Mouse (Mus musculus): ENCODE results near the gene Lrrc71. TPM values are rescaled to one million over a fixed set of nuclear protein-coding genes. Genes with fewer than 3 reads are reported as not detected.

The Lrrc71 gene
- polyA plus RNA-seq, 1 experiment from 2014 or later, result 0.52 TPM

GRCm38 (mm10) chr3:87783282-87784023, 35.0 kb upstream of the Lrrc71 start:
- 80% methylated on average over 25 of the region's 25 CpGs for WGBS

GRCm38 (mm10) chr3:87779086-87779485, 30.7 kb upstream of the Lrrc71 start:
- no peak for ATAC-seq (ENCODE audit: low read depth)
- H3K4me2 ChIP-seq (ENCODE audit: low read depth, low read length), result no peak overlapping the region
- no peaks in the 10 kb centered on the region for H3K36me3 ChIP-seq (ENCODE audit: control insufficient read depth, insufficient read depth, low read length)
- H3K9me3 ChIP-seq (ENCODE audit: control insufficient read depth, low read length), result no peaks in the 10 kb centered on the region
- H3K27ac ChIP-seq (ENCODE audit: low read depth, low read length), result no peak overlapping the region
- WGBS, result 51% methylated on average over 2 of the region's 2 CpGs
- H3K4me1 ChIP-seq (ENCODE audit: control insufficient read depth, insufficient read depth, low read length), result peaks cover 7% of the 10 kb centered on the region; the same call in 1 of the 2 replicates
- no peak overlapping the region for H3K9ac ChIP-seq (replicated peaks; ENCODE audit: low read depth, low read length)
- no peaks in the 10 kb centered on the region for H3K27me3 ChIP-seq (ENCODE audit: control insufficient read depth, insufficient read depth, low read length)
- H3K4me3 ChIP-seq (ENCODE audit: low read depth, low read length), result no peak overlapping the region

More at GRCm38 (mm10) chr3:87783282-87784023, 35.0 kb upstream of the Lrrc71 start:
- Histone ChIP-seq H3K27ac (ENCODE audit: low read depth, low read length) (no peak overlapping the region), H3K4me3 (ENCODE audit: low read depth, low read length) (no peak overlapping the region), H3K36me3 (ENCODE audit: control insufficient read depth, insufficient read depth, low read length) (no peaks in the 10 kb centered on the region), H3K4me2 (ENCODE audit: low read depth, low read length) (no peak overlapping the region), H3K27me3 (ENCODE audit: control insufficient read depth, insufficient read depth, low read length) (no peaks in the 10 kb centered on the region), H3K9ac (replicated peaks; ENCODE audit: low read depth, low read length) (no peak overlapping the region), H3K4me1 (ENCODE audit: control insufficient read depth, insufficient read depth, low read length) (peaks cover under 1% of the 10 kb centered on the region; the same call in 1 of the 2 replicates), H3K9me3 (ENCODE audit: control insufficient read depth, low read length) (no peaks in the 10 kb centered on the region)
- ATAC-seq (ENCODE audit: low read depth), result no peak

GRCm38 (mm10) chr3:87778283-87778682, 29.9 kb upstream of the Lrrc71 start:
- Histone ChIP-seq H3K4me2 (ENCODE audit: low read depth, low read length) (peak overlapping the region; percentile 16; the same call in 1 of the 2 replicates), H3K4me3 (ENCODE audit: low read depth, low read length) (no peak overlapping the region), H3K4me1 (ENCODE audit: control insufficient read depth, insufficient read depth, low read length) (peaks cover 7% of the 10 kb centered on the region; the same call in 1 of the 2 replicates), H3K9ac (replicated peaks; ENCODE audit: low read depth, low read length) (no peak overlapping the region), H3K27ac (ENCODE audit: low read depth, low read length) (no peak overlapping the region; the same call in 1 of the 2 replicates), H3K9me3 (ENCODE audit: control insufficient read depth, low read length) (no peaks in the 10 kb centered on the region), H3K36me3 (ENCODE audit: control insufficient read depth, insufficient read depth, low read length) (no peaks in the 10 kb centered on the region), H3K27me3 (ENCODE audit: control insufficient read depth, insufficient read depth, low read length) (no peaks in the 10 kb centered on the region)
- ATAC-seq (ENCODE audit: low read depth), result no peak
- 48% methylated on average over 23 of the region's 23 CpGs for WGBS

- Histone ChIP-seq H3K9ac (replicated peaks; ENCODE audit: low read depth, low read length) (no peak overlapping the region), H3K9me3 (ENCODE audit: control insufficient read depth, low read length) (no peaks in the 10 kb centered on the region), H3K4me2 (ENCODE audit: low read depth, low read length) (no peak overlapping the region), H3K4me1 (ENCODE audit: control insufficient read depth, insufficient read depth, low read length) (0 out of 2 replicates have a peak, but pooled peaks cover 1% of the 10 kb centered on the region), H3K36me3 (ENCODE audit: control insufficient read depth, insufficient read depth, low read length) (no peaks in the 10 kb centered on the region), H3K27me3 (ENCODE audit: control insufficient read depth, insufficient read depth, low read length) (no peaks in the 10 kb centered on the region), H3K27ac (ENCODE audit: low read depth, low read length) (no peak overlapping the region), H3K4me3 (ENCODE audit: low read depth, low read length) (no peak overlapping the region)
- whole genome bisulfite sequencing, result 45% methylated on average over 6 of the region's 6 CpGs
- no peak for ATAC-seq (ENCODE audit: low read depth)
Observed at GRCm38 (mm10) chr3:87771088-87771487, 22.7 kb upstream of the Lrrc71 start.

- Histone ChIP-seq H3K4me2 (ENCODE audit: low read depth, low read length) (no peak overlapping the region), H3K27ac (ENCODE audit: low read depth, low read length) (no peak overlapping the region), H3K36me3 (ENCODE audit: control insufficient read depth, insufficient read depth, low read length) (no peaks in the 10 kb centered on the region), H3K4me1 (ENCODE audit: control insufficient read depth, insufficient read depth, low read length) (no peaks in the 10 kb centered on the region), H3K9ac (replicated peaks; ENCODE audit: low read depth, low read length) (no peak overlapping the region), H3K4me3 (ENCODE audit: low read depth, low read length) (no peak overlapping the region), H3K9me3 (ENCODE audit: control insufficient read depth, low read length) (no peaks in the 10 kb centered on the region), H3K27me3 (ENCODE audit: control insufficient read depth, insufficient read depth, low read length) (no peaks in the 10 kb centered on the region)
- 0% methylated on average over 4 of the region's 4 CpGs for WGBS
- ATAC-seq (ENCODE audit: low read depth), result no peak
Observed at GRCm38 (mm10) chr3:87770280-87770679, 21.9 kb upstream of the Lrrc71 start.

- Histone ChIP-seq H3K4me1 (ENCODE audit: control insufficient read depth, insufficient read depth, low read length) (no peaks in the 10 kb centered on the region), H3K27me3 (ENCODE audit: control insufficient read depth, insufficient read depth, low read length) (no peaks in the 10 kb centered on the region), H3K36me3 (ENCODE audit: control insufficient read depth, insufficient read depth, low read length) (no peaks in the 10 kb centered on the region), H3K27ac (ENCODE audit: low read depth, low read length) (no peak overlapping the region), H3K9me3 (ENCODE audit: control insufficient read depth, low read length) (no peaks in the 10 kb centered on the region), H3K9ac (replicated peaks; ENCODE audit: low read depth, low read length) (no peak overlapping the region), H3K4me2 (ENCODE audit: low read depth, low read length) (no peak overlapping the region), H3K4me3 (ENCODE audit: low read depth, low read length) (no peak overlapping the region)
- WGBS, result 81% methylated on average over 8 of the region's 8 CpGs
- no peak for ATAC-seq (ENCODE audit: low read depth)
Observed at GRCm38 (mm10) chr3:87769506-87769905, 21.1 kb upstream of the Lrrc71 start.

GRCm38 (mm10) chr3:87768844-87769243, 20.4 kb upstream of the Lrrc71 start:
- Histone ChIP-seq H3K36me3 (ENCODE audit: control insufficient read depth, insufficient read depth, low read length) (no peaks in the 10 kb centered on the region), H3K4me3 (ENCODE audit: low read depth, low read length) (peak overlapping the region; percentile 13; the same call in 1 of the 2 replicates), H3K9me3 (ENCODE audit: control insufficient read depth, low read length) (no peaks in the 10 kb centered on the region), H3K27ac (ENCODE audit: low read depth, low read length) (no peak overlapping the region), H3K9ac (replicated peaks; ENCODE audit: low read depth, low read length) (no peak overlapping the region), H3K4me1 (ENCODE audit: control insufficient read depth, insufficient read depth, low read length) (no peaks in the 10 kb centered on the region), H3K27me3 (ENCODE audit: control insufficient read depth, insufficient read depth, low read length) (no peaks in the 10 kb centered on the region), H3K4me2 (ENCODE audit: low read depth, low read length) (peak overlapping the region; percentile 12; the same call in 1 of the 2 replicates)
- 3% methylated on average over 32 of the region's 37 CpGs for WGBS
- peak; percentile 29; the same call in 1 of the 2 replicates for ATAC-seq (ENCODE audit: low read depth)

GRCm38 (mm10) chr3:87768431-87768830, 20.0 kb upstream of the Lrrc71 start:
- H3K4me3 ChIP-seq (ENCODE audit: low read depth, low read length), result peak overlapping the region; percentile 13; the same call in 1 of the 2 replicates
- H3K27ac ChIP-seq (ENCODE audit: low read depth, low read length), result no peak overlapping the region
- no peaks in the 10 kb centered on the region for H3K9me3 ChIP-seq (ENCODE audit: control insufficient read depth, low read length)
- H3K27me3 ChIP-seq (ENCODE audit: control insufficient read depth, insufficient read depth, low read length), result no peaks in the 10 kb centered on the region
- ATAC-seq (ENCODE audit: low read depth), result no peak
- no peaks in the 10 kb centered on the region for H3K4me1 ChIP-seq (ENCODE audit: control insufficient read depth, insufficient read depth, low read length)
- 52% methylated on average over 6 of the region's 6 CpGs for WGBS
- no peak overlapping the region for H3K9ac ChIP-seq (replicated peaks; ENCODE audit: low read depth, low read length)
- H3K36me3 ChIP-seq (ENCODE audit: control insufficient read depth, insufficient read depth, low read length), result no peaks in the 10 kb centered on the region
- peak overlapping the region; percentile 32; the same call in 1 of the 2 replicates for H3K4me2 ChIP-seq (ENCODE audit: low read depth, low read length)

- Histone ChIP-seq H3K27ac (ENCODE audit: low read depth, low read length) (no peak overlapping the region), H3K9ac (replicated peaks; ENCODE audit: low read depth, low read length) (0 out of 2 replicates have a peak overlapping the region, but pooled peaks have one; percentile 16), H3K27me3 (ENCODE audit: control insufficient read depth, insufficient read depth, low read length) (no peaks in the 10 kb centered on the region), H3K36me3 (ENCODE audit: control insufficient read depth, insufficient read depth, low read length) (no peaks in the 10 kb centered on the region), H3K9me3 (ENCODE audit: control insufficient read depth, low read length) (no peaks in the 10 kb centered on the region), H3K4me3 (ENCODE audit: low read depth, low read length) (0 out of 2 replicates have a peak overlapping the region, but pooled peaks have one; percentile 13), H3K4me2 (ENCODE audit: low read depth, low read length) (peak overlapping the region; percentile 32; the same call in 1 of the 2 replicates), H3K4me1 (ENCODE audit: control insufficient read depth, insufficient read depth, low read length) (no peaks in the 10 kb centered on the region)
- ATAC-seq (ENCODE audit: low read depth), result no peak
- 79% methylated on average over 8 of the region's 8 CpGs for WGBS
Observed at GRCm38 (mm10) chr3:87767764-87768163, 19.3 kb upstream of the Lrrc71 start.
